Mouse (Mus musculus) limb, embryonic 14.5 days (tissue): ENCODE data around the gene Stk11ip. TPM values are rescaled to one million over a fixed set of nuclear protein-coding genes. Genes with fewer than 3 reads are reported as not detected.

Experiments used
- ATAC-seq: fragments of 200-750 bp; cut with Nextera tagmentation; 2 replicates; pipeline ENCODE4 v1.8.0; 2017; ENCODE audit warnings: low read depth, moderate number of reproducible peaks, moderate TSS enrichment; ENCODE audit not compliant: low FRiP score
- DNase-seq: peaks from one replicate; pipeline ENCODE4 v3.0.0-alpha.2; 2015; ENCODE audit warnings: low spot score
- H3K27ac ChIP-seq: fragments of 300-500 bp; sonication (generic); replicated peaks from 2 replicates; pipeline ENCODE4 v1.5.1; 2014; ENCODE audit warnings: low read depth, mild to moderate bottlenecking, low read length, moderate library complexity, mixed read lengths
- H3K27me3 ChIP-seq: fragments of 300-500 bp; sonication (generic); 2 replicates; pipeline ENCODE4 v1.6.1; 2014; ENCODE audit warnings: low read length, mixed read lengths; ENCODE audit not compliant: control insufficient read depth, insufficient read depth
- H3K36me3 ChIP-seq: fragments of 300-500 bp; sonication (generic); 2 replicates; pipeline ENCODE4 v1.6.1; 2014; ENCODE audit warnings: mild to moderate bottlenecking, low read length, moderate library complexity, mixed read lengths; ENCODE audit not compliant: control insufficient read depth, insufficient read depth
- H3K4me1 ChIP-seq: fragments of 300-500 bp; sonication (generic); 2 replicates; pipeline ENCODE4 v1.6.1; 2014; ENCODE audit warnings: antibody characterized with exemption, low read length, mixed read lengths; ENCODE audit not compliant: control insufficient read depth, insufficient read depth
- H3K4me2 ChIP-seq: fragments of 300-500 bp; sonication (generic); replicated peaks from 2 replicates; pipeline ENCODE4 v1.6.1; 2014; ENCODE audit warnings: low read depth, mild to moderate bottlenecking, low read length, moderate library complexity; ENCODE audit not compliant: severe bottlenecking
- H3K4me3 ChIP-seq: fragments of 300-500 bp; sonication (generic); replicated peaks from 2 replicates; pipeline ENCODE4 v1.5.1; 2014; ENCODE audit warnings: low read length
- H3K9ac ChIP-seq: fragments of 300-500 bp; sonication (generic); 2 replicates; pipeline ENCODE4 v1.6.1; 2014; ENCODE audit warnings: mild to moderate bottlenecking, low read depth, low read length, moderate library complexity; ENCODE audit not compliant: severe bottlenecking
- H3K9me3 ChIP-seq: fragments of 300-500 bp; sonication (generic); 2 replicates; pipeline ENCODE4 v1.6.1; 2016; ENCODE audit warnings: low read length; ENCODE audit not compliant: control insufficient read depth
- POLR2A ChIP-seq: fragments of 200-500 bp; IDR thresholded peaks from 2 replicates; pipeline ENCODE4 v1.8.0; 2012; ENCODE audit warnings: inconsistent platforms, mild to moderate bottlenecking, moderate library complexity, borderline replicate concordance; ENCODE audit not compliant: insufficient read depth, insufficient read length; ENCODE audit errors: extremely low read depth
- WGBS: fragments of 180-500 bp; shearing (Covaris S2); extraction: QIAGEN DNeasy Blood & Tissue Kit; methylation state at CpG from one replicate; pipeline ENCODE4 v1.1.7; 2014; 5-methylcytosine and 5-hydroxymethylcytosine counted together
- polyA plus RNA-seq, 2 experiments: library from polyadenylated mRNA; depleted of rRNA in 1 of 2; stranded (reverse) in 1 of 2; unstranded in 1 of 2; fragments of >200 nt; fragmentation: Nextera tagmentation in 1 of 2; extraction: Ambion mirVana in 1 of 2; gene quantifications; 2 replicates each; pipeline versions ENCODE4 v1.2.1 to v1.2.3; 2012 to 2014

Stk11ip gene
- polyA plus RNA-seq, 2 experiments: 15.4 to 37.2 TPM

GRCm38 (mm10) chr1:75478916-75479634, 42.3 kb upstream of the Stk11ip start, which contains the start of the genes Chpf and Tmem198:
Chpf (minus strand) TSS chr1:75479307.
Tmem198 (plus strand) TSS chr1:75479532.
- peaks cover 12% of the 10 kb centered on the region; the same call in 1 of the 2 replicates for H3K27me3 ChIP-seq
- DNase-seq: peak; percentile 98

GRCm38 (mm10) chr1:75479635-75479989, 41.7 kb upstream of the Stk11ip start:
- H3K27ac ChIP-seq: no peak overlapping the region
- H3K36me3 ChIP-seq: peaks cover 21% of the 10 kb centered on the region
- peak overlapping the region; percentile 75 for H3K4me2 ChIP-seq
- WGBS: 2% methylated on average over 14 of the region's 24 CpGs
- H3K9me3 ChIP-seq: no peaks in the 10 kb centered on the region
- H3K9ac ChIP-seq: no peak overlapping the region
- H3K27me3 ChIP-seq: peaks cover 18% of the 10 kb centered on the region
- peak overlapping the region; percentile 68 for H3K4me3 ChIP-seq
- no peak for DNase-seq
- peaks cover 16% of the 10 kb centered on the region for H3K4me1 ChIP-seq
- no peak; the same call in 1 of the 2 replicates for ATAC-seq
- no peak for TF ChIP-seq POLR2A

More at GRCm38 (mm10) chr1:75478916-75479634, 42.3 kb upstream of the Stk11ip start, which contains the start of the genes Chpf and Tmem198:
- under 1% methylated on average over 53 of the region's 76 CpGs for WGBS
- no peaks in the 10 kb centered on the region for H3K9me3 ChIP-seq
- no peak for TF ChIP-seq POLR2A
- peak within 1 kb of the TSS; percentile 68 for H3K4me3 ChIP-seq
- peak within 1 kb of the TSS; percentile 75 for H3K4me2 ChIP-seq
- H3K27ac ChIP-seq: peak within 1 kb of the TSS; percentile 70
- H3K36me3 ChIP-seq: peaks cover 26% of the 10 kb centered on the region
- peak; percentile 93 for ATAC-seq
- H3K4me1 ChIP-seq: peaks cover 16% of the 10 kb centered on the region
- peak within 1 kb of the TSS; percentile 63 for H3K9ac ChIP-seq

GRCm38 (mm10) chr1:75480036-75480435, 41.3 kb upstream of the Stk11ip start:
- WGBS: 22% methylated on average over 13 of the region's 13 CpGs
- H3K4me3 ChIP-seq: peak overlapping the region; percentile 68
- H3K36me3 ChIP-seq: peaks cover 17% of the 10 kb centered on the region
- H3K27ac ChIP-seq: no peak overlapping the region
- H3K9ac ChIP-seq: no peak overlapping the region
- H3K9me3 ChIP-seq: no peaks in the 10 kb centered on the region
- DNase-seq (no peak), ATAC-seq (no peak)
- H3K4me2 ChIP-seq: peak overlapping the region; percentile 75; the same call in 1 of the 2 replicates
- H3K4me1 ChIP-seq: peaks cover 16% of the 10 kb centered on the region
- peaks cover 22% of the 10 kb centered on the region for H3K27me3 ChIP-seq
- TF ChIP-seq POLR2A: no peak

- peaks cover 29% of the 10 kb centered on the region for H3K27me3 ChIP-seq
- no peak overlapping the region for H3K4me2 ChIP-seq
- H3K36me3 ChIP-seq: peaks cover 10% of the 10 kb centered on the region
- no peak for TF ChIP-seq POLR2A
- no peaks in the 10 kb centered on the region for H3K9me3 ChIP-seq
- no peak for ATAC-seq
- H3K9ac ChIP-seq: no peak overlapping the region
- WGBS: 84% methylated on average over 7 of the region's 7 CpGs
- DNase-seq: no peak
- peaks cover 16% of the 10 kb centered on the region for H3K4me1 ChIP-seq
- no peak overlapping the region for H3K27ac ChIP-seq
- H3K4me3 ChIP-seq: no peak overlapping the region
Measured at GRCm38 (mm10) chr1:75480735-75481134, 40.6 kb upstream of the Stk11ip start.

GRCm38 (mm10) chr1:75486561-75486960, 34.8 kb upstream of the Stk11ip start:
- no peak for ATAC-seq
- H3K4me2 ChIP-seq: peak overlapping the region; percentile 53; the same call in 1 of the 2 replicates
- no peak for DNase-seq
- H3K27ac ChIP-seq: no peak overlapping the region
- WGBS: 7% methylated on average over 24 of the region's 24 CpGs
- peaks cover 9% of the 10 kb centered on the region for H3K4me1 ChIP-seq
- H3K9me3 ChIP-seq: no peaks in the 10 kb centered on the region
- H3K27me3 ChIP-seq: peaks cover 43% of the 10 kb centered on the region
- peaks cover 33% of the 10 kb centered on the region for H3K36me3 ChIP-seq
- no peak overlapping the region for H3K9ac ChIP-seq
- no peak for TF ChIP-seq POLR2A
- no peak overlapping the region; the same call in 1 of the 2 replicates for H3K4me3 ChIP-seq
